Mouse (Mus musculus) hindbrain, embryonic 11.5 days (tissue): Measurements from ENCODE around the gene Crygd. TPM values are rescaled to one million over a fixed set of nuclear protein-coding genes. Genes with fewer than 3 reads are reported as not detected.

Experiments
- ATAC-seq: fragments of 200-750 bp; cut with Nextera tagmentation; 2 replicates; pipeline ENCODE4 v1.8.0; 2017; ENCODE audit warnings: mild to moderate bottlenecking, moderate TSS enrichment, moderate library complexity; ENCODE audit not compliant: low FRiP score
- DNase-seq: peaks from one replicate; pipeline ENCODE4 v3.0.0-alpha.2; 2015; ENCODE audit warnings: low spot score
- H3K27ac ChIP-seq: fragments of 300-500 bp; sonication (generic); 2 replicates; pipeline ENCODE4 v1.5.1; 2014; ENCODE audit warnings: mild to moderate bottlenecking, low read depth, low read length
- H3K27me3 ChIP-seq: fragments of 300-500 bp; sonication (generic); 2 replicates; pipeline ENCODE4 v1.6.1; 2014; ENCODE audit warnings: mild to moderate bottlenecking, low read length, moderate library complexity, mixed read lengths; ENCODE audit not compliant: control insufficient read depth, insufficient read depth
- H3K36me3 ChIP-seq: fragments of 300-500 bp; sonication (generic); 2 replicates; pipeline ENCODE4 v1.6.1; 2014; ENCODE audit warnings: mild to moderate bottlenecking, low read length, moderate library complexity, mixed read lengths; ENCODE audit not compliant: control insufficient read depth, insufficient read depth
- H3K4me1 ChIP-seq: fragments of 300-500 bp; sonication (generic); replicated peaks from 2 replicates; pipeline ENCODE4 v1.6.1; 2014; ENCODE audit warnings: low read length, mixed read lengths; ENCODE audit not compliant: control insufficient read depth, insufficient read depth
- H3K4me2 ChIP-seq: fragments of 300-500 bp; sonication (generic); replicated peaks from 2 replicates; pipeline ENCODE4 v1.6.1; 2014; ENCODE audit warnings: mild to moderate bottlenecking, low read depth, low read length
- H3K4me3 ChIP-seq: fragments of 300-500 bp; sonication (generic); 2 replicates; pipeline ENCODE4 v1.5.1; 2014; ENCODE audit warnings: low read depth, low read length
- H3K9ac ChIP-seq: fragments of 300-500 bp; sonication (generic); 2 replicates; pipeline ENCODE4 v1.6.1; 2014; ENCODE audit warnings: low read depth, low read length
- H3K9me3 ChIP-seq: fragments of 300-500 bp; sonication (generic); 2 replicates; pipeline ENCODE4 v1.6.1; 2016; ENCODE audit warnings: low read length; ENCODE audit not compliant: control insufficient read depth
- WGBS: fragments of 180-500 bp; shearing (Covaris S2); extraction: QIAGEN DNeasy Blood & Tissue Kit; methylation state at CpG from one replicate; pipeline ENCODE4 v1.1.7; 2014; 5-methylcytosine and 5-hydroxymethylcytosine counted together
- polyA plus RNA-seq: library from polyadenylated mRNA; unstranded; fragments of >200 nt; fragmentation: Nextera tagmentation; extraction: Ambion mirVana; gene quantifications from 2 replicates; pipeline ENCODE4 v1.2.1, GENCODE M21; 2014

Gene Crygd
- polyA plus RNA-seq, 1 experiment from 2014 or later = not detected

DNA sequence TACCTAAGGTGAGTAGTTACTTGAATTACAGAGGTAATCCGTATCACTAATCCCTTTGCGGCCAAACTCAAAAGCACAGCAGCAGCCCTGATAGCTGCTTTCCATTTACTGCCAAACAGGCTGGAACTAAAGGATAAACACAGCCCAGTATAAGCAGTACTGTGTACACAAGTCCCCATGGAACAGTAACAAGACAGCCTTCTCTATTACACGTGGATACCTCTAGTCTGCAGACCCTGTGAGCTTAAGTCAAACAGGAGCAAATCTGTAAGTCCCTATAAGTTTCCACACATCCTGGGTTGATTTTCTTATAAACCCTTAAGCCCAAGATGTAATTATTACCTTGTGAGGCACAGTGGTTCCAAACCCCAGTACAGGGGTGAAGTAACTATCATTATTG, 27.7 kb downstream of the Crygd start:
- DNase-seq = no peak
- Histone ChIP-seq H3K27ac (no peak overlapping the region), H3K27me3 (no peaks in the 10 kb centered on the region), H3K4me2 (no peak overlapping the region), H3K36me3 (no peaks in the 10 kb centered on the region), H3K9ac (no peak overlapping the region), H3K9me3 (no peaks in the 10 kb centered on the region), H3K4me3 (no peak overlapping the region), H3K4me1 (no peaks in the 10 kb centered on the region)
- WGBS = 50% methylated on average over 3 of the region's 3 CpGs
- no peak for ATAC-seq

DNA sequence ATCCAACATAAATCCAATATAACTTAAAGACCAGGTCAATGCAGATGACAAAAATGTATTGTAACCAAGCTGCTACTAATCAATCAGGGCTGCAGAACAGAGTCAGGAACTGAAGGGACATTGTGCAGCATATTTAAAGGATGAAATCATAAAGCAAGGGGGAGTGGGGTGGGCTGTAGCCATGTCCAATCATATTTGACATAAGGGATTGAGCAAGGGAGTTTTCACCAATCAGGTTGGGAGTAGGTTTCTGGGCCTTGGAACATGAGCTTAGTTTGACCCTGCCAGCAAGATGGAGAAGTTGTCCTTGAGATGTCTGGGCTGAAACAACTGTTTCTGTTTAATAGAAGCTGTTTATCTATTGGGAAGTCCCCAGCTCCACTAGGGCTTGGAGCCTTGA, 30.6 kb downstream of the Crygd start, which contains the start of gene Akr1cl:
Akr1cl (minus strand) TSS at position 119 of the 400 bp plus-strand sequence.
- no peaks in the 10 kb centered on the region for H3K36me3 ChIP-seq
- H3K9me3 ChIP-seq = no peaks in the 10 kb centered on the region
- H3K9ac ChIP-seq = no peak within 1 kb of the TSS
- no peak for DNase-seq
- no peak within 1 kb of the TSS for H3K4me3 ChIP-seq
- no peak within 1 kb of the TSS for H3K27ac ChIP-seq
- no peak within 1 kb of the TSS for H3K4me2 ChIP-seq
- no peaks in the 10 kb centered on the region for H3K4me1 ChIP-seq
- no peaks in the 10 kb centered on the region for H3K27me3 ChIP-seq
- ATAC-seq = no peak

DNA sequence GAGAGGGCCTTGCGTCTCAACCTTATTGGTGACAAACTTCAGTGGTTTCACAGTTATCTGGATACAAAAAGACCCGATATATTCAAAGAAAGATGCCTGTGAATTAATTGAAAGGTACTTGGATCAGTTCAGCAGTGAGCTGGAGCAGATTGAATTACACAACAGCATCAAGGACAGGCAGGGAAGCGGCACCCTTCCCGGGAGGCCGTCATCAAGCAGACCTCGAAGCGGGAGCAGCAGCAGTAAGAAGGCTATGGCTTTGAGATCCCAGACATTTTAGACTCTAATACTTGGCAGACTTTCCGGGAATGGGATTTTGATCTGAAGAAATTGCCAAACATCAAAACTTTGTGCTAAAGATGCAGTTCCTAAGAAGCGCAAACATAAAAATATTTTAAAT, 35.0 kb downstream of the Crygd start:
- Histone ChIP-seq H3K4me1 (no peaks in the 10 kb centered on the region), H3K9ac (no peak overlapping the region), H3K27me3 (no peaks in the 10 kb centered on the region), H3K4me2 (no peak overlapping the region), H3K9me3 (no peaks in the 10 kb centered on the region), H3K27ac (no peak overlapping the region), H3K36me3 (no peaks in the 10 kb centered on the region), H3K4me3 (no peak overlapping the region)
- ATAC-seq (no peak), DNase-seq (no peak)
- 67% methylated on average over 9 of the region's 9 CpGs for WGBS

DNA sequence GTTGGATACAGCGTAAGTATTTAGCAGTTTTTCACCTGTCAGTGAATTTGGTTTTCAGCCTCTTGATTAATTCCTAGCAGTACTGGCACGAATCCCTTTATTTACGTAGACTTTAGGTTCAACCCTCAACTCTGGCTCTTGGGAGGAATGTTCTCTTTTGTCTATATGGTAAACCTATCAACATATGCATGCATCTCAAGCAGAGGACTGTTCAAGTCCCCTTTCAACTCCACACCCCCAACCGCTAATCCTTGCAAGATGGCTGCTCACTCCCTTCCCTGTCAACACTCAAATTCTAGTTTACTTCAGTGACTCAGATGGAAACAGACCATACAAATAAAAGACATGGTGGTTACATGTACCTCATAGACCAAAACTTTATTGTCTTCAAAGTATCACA, 50.5 kb downstream of the Crygd start:
- Histone ChIP-seq H3K9me3 (no peaks in the 10 kb centered on the region), H3K27me3 (no peaks in the 10 kb centered on the region), H3K9ac (no peak overlapping the region), H3K36me3 (no peaks in the 10 kb centered on the region), H3K4me3 (no peak overlapping the region), H3K27ac (no peak overlapping the region), H3K4me1 (no peaks in the 10 kb centered on the region), H3K4me2 (no peak overlapping the region)
- DNase-seq (no peak), ATAC-seq (no peak)
- WGBS = 81% methylated on average over 4 of the region's 4 CpGs

Other genes starting within 250 kb of the Crygd start
- gene Plekhm3, start 106.6 kb downstream of the Crygd start, polyA plus RNA-seq = 6.8 and 9.6 TPM in 2 replicates
- 0.36 and 0.68 TPM in 2 replicates for gene Akr1cl, start 30.7 kb downstream of the Crygd start, polyA plus RNA-seq
- gene Cryge, start 12.3 kb downstream of the Crygd start, polyA plus RNA-seq = 0.33 TPM in 1 of 2 replicates, not detected in the other
- not detected in 2 replicates for gene Crygc, start 10.2 kb upstream of the Crygd start, polyA plus RNA-seq
- not detected in 2 replicates for gene Crygb, start 18.8 kb upstream of the Crygd start, polyA plus RNA-seq
- not detected in 2 replicates for gene Cryga, start 39.9 kb upstream of the Crygd start, polyA plus RNA-seq
- gene Gm28845, start 56.1 kb upstream of the Crygd start, polyA plus RNA-seq = not detected in 2 replicates
- gene D630023F18Rik, start 59.8 kb upstream of the Crygd start, polyA plus RNA-seq = 0.22 TPM in 1 of 2 replicates, not detected in the other
- 436 and 480 TPM in 2 replicates for gene Idh1, start 123.0 kb upstream of the Crygd start, polyA plus RNA-seq
- gene Pikfyve, start 123.2 kb upstream of the Crygd start, polyA plus RNA-seq = 23.9 and 29.0 TPM in 2 replicates
- gene Pth2r, start 218.6 kb upstream of the Crygd start, polyA plus RNA-seq = 0.34 and 1.5 TPM in 2 replicates